Mouse (Mus musculus): ENCODE measurements around the gene Cpsf4l.

GRCm38 (mm10) chr11:113657221-113657620 is 52.6 kb downstream of the Cpsf4l start:
- TF ChIP-seq POLR2A (IDR thresholded peaks at IDR 0.05; ENCODE audit: extremely low read depth, insufficient read depth, low read length) (no peak), CTCF (IDR thresholded peaks at IDR 0.05; ENCODE audit: extremely low read depth, insufficient read depth, low read length) (no peak)

Data from cortical plate, adult 2 months (tissue).